Mouse (Mus musculus) left cerebral cortex, postnatal 36 days (tissue): ENCODE measurements around the gene Myo9a. TPM values are rescaled to one million over a fixed set of nuclear protein-coding genes. Genes with fewer than 3 reads are reported as not detected.

Experiments
- DNase-seq, 2 experiments: peaks; one replicate each; pipeline ENCODE4 v3.0.0; 2021 to 2022; ENCODE audit warnings: low spot score in 2 of 2, mixed read lengths in 1 of 2
- intact Hi-C: fragments of 180-260 bp; cut with DNase I; formaldehyde crosslinking; loops from one replicate; pipeline ENCODE4 v1.15.1; 2025
- total RNA-seq, 2 experiments: library from RNA; stranded (reverse); gene quantifications; 2 replicates each; pipeline ENCODE4 v1.2.3; 2021

Gene Myo9a
- 10 to 100 TPM; 65.6 to 95.9 TPM for total RNA-seq

DNA sequence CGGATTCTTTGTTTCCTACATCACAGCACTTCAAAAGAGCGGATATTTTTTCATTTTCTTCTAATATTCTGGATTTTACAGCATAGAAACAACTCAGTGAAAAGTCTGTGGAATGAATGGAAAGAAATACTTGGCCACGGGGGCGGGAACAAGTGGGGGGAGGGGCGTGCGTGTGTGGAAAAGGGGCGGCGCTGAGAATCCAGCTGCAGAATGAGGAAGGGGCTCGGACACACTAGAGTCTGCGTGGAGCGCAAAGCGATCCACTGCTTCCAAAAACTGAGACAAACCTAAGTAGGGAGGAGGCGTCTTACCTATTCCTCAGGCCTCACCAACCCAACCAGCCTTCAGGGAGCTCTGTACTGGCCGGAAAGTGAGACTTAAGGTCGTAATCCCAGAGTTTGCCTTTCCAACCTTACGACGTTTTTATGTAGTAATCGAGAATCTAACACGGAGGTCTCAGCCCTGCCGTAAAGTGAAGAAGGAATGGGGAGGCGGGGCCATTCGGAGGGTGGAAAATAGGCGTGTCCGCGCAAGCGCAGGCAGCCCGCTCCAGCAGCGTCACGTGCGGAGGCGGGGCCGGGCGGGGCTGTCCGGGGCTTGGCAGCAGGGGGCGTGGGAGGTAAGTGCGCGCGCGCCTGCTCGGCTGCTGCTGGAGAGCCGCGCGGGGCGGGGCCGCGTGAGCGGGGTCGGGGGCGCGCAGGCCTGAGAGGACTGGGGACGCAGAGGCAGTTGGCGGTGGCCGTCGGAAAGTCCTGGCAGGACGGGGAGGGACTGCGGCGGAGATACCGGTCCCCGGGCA, at the start of gene Myo9a, which contains the start of gene Senp8:
TSS of gene Myo9a (plus strand) at position 630 of the 799 bp plus-strand sequence.
TSS of gene Senp8 (minus strand) at position 444 of the 799 bp plus-strand sequence.
- DNase-seq, result peak; percentile 100
- intact Hi-C loops, result no loop called here

DNA sequence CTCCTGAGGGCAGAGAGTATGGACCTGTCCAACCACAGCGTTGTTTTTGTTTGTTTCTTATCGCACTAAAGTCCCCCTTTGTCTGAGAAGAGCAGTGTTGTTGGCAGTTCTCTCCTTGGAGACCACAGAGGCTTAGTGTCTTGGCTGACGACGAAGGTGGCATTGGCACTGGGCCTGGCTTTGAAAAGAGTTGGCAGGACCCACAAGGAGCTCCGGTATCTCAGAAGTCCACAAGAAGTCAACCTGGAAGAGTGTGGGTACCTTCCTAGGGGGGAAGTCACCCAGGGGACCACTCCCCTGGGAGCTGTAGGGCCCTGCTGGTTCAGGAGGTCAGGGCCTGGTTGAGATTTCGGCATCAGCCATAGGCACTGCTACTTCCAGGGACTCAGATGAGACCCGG, 49.6 kb upstream of the Myo9a start:
- intact Hi-C loops, result no loop called here

DNA sequence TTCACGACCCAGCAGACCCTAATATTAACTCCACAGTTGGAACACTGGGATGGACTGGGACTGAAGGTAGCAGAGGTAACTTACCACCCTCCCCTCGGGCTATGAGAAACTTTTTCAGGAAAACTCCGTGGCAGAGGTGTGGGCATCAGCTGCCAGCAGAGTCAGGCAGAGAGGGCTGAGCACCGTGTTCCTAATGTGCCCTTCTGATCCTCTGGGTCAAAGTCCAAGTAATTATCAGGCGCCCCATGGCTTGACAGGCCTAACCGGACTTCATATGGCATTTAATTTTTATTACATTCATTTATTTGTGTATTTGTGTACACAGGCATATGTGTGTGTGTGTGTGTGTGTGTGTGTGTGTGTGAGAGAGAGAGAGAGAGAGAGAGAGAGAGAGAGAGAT, 47.6 kb upstream of the Myo9a start:
- no peak for DNase-seq
- intact Hi-C loops, result no loop called here

More for the DNA sequence above, 49.6 kb upstream of the Myo9a start:
- no peak for DNase-seq

DNA sequence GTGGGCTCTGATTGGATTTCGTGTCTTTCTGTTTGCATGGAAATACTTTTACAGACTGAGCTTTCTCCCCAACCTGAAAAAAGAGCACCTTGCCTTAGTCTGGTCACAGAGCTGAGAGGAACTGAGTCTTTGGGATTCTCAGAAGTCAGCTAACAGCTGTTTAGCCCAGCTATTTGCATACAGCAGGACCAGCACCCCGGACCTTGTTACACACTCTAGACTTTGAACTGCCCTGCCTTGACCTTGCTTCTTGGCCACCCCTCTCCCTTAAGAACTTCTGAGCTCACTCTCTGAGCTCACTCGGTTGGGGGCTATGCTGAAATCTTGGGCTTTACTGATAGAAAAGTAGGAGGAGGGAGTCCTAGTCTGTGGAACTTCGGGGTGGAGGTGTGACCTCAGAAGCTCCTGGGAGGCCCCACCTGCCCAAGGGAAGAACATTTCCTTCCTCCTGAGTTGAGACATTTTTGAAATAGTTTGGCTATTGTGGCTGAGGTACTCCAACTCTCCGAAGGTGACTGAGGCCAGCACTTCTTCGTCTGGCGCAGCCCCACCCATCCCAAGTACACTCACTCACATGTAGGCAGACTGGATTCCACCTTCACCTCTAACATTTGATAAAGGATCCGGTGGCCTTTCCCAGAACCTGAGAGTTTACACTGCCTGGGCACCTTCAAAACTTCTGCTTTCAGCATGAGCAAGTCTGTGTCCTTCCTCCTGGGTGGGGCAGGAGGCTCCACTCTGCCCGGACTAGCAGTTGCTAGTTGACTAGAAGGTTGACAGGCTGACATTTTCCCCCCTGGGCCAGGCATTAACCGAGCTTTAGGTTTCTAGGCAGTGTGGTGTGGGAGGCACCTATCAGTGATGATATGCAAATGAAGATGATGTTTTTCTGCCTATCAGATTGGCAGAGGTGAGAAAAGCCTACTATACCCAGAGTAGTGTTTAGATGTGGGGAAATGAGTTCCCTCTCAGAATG, 43.6 kb upstream of the Myo9a start:
- intact Hi-C loops, result no loop called here
- DNase-seq, result no peak

DNA sequence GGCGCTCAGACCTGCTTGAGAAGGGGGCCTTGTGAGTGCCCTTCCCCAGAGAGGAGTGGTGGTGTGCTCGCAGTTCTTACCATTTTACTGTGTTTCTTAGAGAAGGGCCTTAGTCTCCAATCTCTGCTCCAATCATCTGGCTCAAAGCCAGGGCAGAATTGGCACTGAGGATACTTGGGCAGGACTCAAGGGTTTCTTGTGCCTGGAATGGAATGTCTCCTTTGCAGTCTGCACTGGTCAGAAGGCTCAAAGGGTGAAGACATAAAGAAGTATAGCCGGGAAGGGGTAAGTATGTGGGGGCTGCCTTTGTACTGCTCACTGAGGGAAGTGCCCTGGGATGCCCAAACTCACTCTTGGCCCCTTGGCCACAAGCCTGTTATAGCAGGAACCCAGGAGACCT, 41.5 kb upstream of the Myo9a start:
- DNase-seq, result no peak
- intact Hi-C loops, result no loop called here

DNA sequence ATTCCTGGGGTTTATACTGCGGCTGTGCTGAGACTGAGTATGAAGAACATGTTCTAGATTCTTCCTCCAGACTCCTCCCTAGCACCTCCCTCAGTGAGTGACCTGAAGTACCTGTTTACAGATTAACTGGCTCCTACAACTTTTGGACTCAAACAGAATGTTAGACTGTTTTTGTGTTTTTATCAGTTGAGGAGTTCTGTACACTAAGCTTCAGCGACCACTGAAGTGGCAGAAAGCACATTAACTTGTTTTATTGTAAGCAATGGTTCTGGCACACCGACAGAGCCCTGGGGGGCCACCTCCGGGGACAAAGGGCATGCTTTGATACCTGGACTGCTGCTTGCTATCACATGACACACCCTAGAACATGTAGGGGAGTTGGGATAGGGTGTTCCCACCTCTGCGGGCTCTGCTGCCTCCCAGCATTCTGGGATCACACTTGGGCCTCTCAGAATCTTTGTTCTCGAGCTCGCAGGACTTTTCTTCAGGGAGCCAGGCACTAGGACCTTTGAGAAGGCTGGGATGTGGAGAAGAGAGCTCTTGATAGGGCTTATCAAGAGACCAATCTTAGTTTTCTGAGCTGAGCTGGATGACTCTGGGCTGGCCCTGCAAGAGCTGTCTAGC, 34.3 kb upstream of the Myo9a start:
- intact Hi-C loops, result no loop called here

DNA sequence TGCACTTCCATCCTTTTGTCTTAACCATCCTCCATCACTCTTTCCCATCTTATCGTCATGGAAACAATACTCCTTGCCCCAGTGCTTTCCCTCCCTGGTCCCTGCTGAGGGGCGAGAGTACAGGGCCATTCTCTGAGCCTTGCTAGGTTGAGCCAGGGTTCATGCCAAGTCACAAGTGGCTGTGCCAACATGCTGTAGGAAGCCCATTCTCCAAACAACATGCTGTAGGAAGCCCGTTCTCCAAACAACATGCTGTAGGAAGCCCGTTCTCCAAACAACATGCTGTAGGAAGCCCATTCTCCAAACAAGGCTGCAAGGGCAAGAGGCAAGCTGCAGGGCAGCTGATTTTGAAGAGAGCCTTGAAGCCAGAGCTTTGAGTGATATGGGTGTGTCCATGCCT, 32.5 kb upstream of the Myo9a start:
- intact Hi-C loops, result no loop called here
- DNase-seq, result no peak

More for the DNA sequence above, 34.3 kb upstream of the Myo9a start:
- no peak for DNase-seq

DNA sequence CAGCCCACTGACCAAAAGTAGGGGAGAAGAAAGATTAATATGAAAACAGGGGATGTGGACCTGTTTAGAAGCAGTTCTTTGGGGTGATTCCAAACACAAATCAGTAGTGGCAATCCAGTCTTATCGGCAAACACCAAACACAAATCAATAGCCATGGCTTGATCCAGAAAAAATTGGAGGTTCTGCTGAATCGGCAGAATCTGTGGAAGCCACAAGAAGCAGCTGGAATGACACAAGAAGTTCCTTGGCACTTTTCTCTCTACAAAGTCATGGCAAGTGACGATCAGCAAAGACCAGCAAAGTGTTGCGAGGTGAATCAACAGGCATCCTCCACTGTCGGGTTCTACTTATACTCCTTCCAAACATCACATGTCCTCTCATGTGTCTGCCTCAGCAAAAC, 29.6 kb upstream of the Myo9a start:
- DNase-seq, result no peak
- intact Hi-C loops, result loop anchor here (5.0 to 10.0 kb wide), 2 partner anchors 246 to 514 kb away; no protein-coding TSS in a partner anchor

DNA sequence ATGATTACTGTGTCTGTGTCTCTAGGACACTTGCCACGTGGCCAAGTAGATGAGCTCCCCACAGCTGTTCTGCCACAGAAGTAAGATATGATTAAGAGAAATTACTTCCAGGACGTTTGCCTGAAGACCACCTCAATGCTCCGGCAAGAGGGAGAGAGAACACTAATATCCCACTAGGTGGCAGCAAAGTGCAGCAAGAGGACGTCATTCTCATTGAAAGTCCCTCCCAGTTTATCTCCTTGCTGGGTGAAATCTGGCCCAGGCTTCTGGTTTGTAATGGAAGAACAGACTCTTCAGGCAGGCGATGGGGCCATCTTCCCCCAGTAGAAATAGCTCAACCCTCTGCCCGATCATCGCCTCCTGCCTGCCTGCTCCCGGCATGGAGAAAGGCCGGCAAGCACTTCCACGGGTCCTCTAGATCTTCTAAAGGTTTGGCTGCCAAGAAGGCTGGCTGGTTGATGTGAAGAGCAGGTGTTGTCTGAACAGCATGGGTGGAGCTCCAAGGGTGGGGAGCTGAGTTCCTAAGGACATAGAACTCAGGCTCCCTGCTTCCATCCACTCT, 27.5 kb upstream of the Myo9a start:
- peak; percentile 67 to 72 for DNase-seq
- intact Hi-C loops, result loop anchor here (5.0 to 10.0 kb wide), 2 partner anchors 244 to 512 kb away; no protein-coding TSS in a partner anchor

DNA sequence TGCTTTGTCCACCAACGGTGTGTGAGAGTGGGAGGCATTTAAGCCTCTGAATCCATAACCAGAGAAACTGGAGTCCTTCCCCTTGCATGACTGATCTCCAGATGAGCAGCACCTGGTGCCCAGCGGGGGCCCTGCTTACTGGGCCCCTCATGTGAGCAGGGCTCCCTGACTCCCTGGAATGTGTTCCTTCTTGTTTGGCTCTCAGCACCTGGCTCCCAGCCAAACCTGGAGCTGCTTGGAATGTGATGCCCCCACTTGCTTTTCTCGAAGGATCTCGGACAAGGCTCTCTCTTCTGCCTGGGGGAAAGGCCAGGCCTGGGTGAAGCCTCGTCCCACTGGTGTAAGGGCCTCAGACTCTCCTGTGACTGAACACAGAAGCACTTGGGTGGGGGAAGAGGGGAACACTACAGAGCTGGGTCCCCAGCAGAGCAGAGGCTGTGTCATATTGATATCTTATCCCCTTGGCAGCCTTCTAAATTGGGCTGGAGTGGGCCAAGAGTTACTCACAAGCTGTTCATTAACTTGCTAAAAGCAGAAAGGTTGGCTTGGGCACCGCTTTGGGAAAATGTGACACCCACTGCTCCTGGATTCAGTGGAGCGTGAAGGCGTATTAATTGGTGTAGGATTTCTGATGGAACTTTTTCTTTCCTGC, 26.8 kb upstream of the Myo9a start:
- intact Hi-C loops, result loop anchor here (5.0 to 10.0 kb wide), 2 partner anchors 243 to 511 kb away; no protein-coding TSS in a partner anchor
- DNase-seq, result peak; percentile 38 to 45

DNA sequence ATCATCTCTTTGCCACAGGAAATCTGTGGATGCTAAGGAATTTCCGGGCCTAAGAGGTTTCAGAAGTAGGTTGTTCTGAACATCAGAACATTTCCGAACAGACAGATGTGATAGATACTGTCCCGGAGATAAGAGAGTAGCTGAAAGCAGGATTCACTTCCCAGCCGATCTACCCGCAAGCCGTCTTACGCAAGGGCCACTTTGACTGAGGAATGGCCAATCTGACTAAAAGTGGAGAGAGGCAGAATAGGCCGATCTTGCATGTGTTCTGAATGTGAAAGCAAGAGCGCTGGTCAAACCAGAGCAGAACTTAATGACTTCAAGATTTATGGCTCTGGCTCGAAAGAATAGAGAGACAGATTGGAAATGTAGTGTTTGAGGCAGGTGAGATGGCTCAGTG, 25.2 kb upstream of the Myo9a start:
- intact Hi-C loops, result loop anchor here (10.0 kb wide), 1 partner anchor 509 kb away; no protein-coding TSS in a partner anchor
- no peak for DNase-seq

DNA sequence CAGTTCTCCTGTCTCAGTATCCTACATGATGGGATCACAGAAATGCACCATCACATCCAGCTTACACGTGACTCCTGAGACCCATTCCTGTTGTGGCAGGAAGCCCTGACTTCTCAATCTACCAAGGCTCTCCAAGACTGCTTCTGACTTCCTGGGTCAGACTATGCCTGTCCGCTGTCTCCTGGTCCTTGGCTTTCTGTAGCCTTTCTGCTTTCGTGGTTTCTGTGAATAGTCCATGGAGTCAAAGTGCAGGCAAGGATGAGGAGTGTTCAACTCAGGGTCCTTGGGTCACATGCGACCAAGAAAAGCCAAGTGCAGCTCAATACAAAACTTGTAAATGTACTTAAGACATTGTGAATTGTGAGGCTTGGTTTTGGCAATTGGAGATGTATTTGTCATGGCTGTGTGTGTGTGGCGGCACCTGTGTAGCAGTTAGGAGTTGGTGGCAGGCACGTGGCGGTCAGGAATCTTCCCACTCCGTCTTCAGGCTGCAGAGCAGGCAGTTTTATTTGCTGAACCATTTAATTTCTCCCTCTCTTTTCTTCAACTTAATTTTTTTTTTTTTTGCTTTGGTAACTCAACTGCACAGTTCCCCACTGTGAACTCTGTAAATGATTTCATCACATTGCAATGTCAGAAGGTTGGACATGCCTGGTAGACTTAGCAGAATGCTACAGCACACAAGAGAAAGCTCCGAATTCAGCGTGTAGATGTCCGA, 23.0 kb upstream of the Myo9a start:
- intact Hi-C loops, result loop anchor here (10.0 kb wide), 1 partner anchor 507 kb away; no protein-coding TSS in a partner anchor
- DNase-seq, result no peak

DNA sequence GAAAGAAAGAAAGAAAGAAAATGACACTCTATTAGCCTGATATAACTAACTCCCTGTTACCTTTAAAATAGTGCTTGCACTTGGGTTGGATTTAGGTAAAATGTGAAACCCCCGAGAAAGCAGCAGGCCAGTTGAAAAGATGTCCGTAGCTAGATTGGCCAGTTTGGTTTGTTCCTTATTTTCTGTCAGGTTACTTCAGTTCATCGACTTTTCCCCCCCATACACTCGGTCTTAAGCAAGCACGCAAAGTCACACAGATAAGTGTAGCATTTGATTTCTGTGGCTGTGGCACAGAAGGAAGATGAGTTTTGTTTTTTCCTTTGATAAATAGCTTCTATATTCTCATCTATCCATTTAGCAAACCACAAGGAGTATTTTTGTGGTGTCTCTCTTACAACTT, 19.6 kb upstream of the Myo9a start:
- intact Hi-C loops, result no loop called here
- DNase-seq, result no peak

DNA sequence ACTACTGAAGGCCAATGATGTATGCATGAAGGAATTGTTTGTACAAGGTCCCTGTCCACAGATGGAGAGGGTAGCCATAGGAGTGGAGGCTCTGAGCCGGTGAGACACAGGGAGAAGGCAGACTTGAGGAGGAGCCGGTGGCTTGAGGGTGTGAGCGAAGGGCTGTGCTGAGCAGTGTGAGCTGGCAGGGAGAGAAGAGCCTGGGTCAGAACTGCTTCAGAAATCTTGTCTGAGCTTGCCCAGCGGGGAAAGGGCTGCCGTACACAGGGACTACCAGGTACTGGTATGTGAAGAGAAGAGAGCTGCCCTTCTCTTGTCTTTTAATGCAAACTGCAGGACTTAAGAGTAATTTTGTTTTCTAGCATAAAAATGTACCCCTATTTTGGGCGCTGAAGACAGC, 17.6 kb upstream of the Myo9a start:
- no peak for DNase-seq
- intact Hi-C loops, result no loop called here

DNA sequence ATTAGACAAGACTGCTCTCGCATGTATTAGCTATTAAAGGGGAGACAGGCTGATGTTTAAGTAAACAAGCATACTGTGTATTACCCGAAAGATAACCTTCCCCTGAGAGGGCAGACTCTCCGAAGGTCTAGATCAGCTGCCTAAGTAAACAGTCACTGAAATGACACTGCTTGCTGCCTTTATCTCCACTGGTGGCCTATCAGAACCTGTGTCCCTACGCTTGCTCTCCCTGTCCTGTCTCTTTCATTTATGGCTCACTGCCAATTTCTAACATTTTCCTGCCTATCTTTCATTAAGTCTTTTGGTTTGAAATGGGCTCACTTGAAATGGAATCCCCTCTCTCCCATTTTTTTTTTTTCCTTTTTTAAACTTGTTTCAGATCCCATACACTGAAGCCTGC, 15.3 kb upstream of the Myo9a start:
- intact Hi-C loops, result no loop called here
- no peak for DNase-seq

DNA sequence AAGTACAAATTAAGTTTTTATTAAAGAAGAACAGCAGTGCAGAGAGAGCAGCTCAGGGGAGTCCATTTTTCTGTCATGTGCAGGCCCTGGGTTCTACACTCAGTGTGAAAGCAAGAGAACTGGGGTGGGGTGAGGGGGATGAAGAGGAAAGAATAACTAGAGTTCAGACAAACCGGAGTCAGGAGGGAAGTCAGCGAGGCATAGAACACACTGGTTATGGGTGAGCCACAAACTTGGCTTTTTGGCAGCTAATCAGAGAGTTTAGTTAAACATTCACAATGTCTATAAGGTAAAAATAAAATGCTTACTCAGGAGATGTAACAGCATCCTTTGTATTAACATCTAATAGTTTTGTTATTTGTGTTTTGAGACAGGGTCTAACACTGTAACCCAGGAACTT, 10.1 kb upstream of the Myo9a start:
- DNase-seq, result no peak
- intact Hi-C loops, result no loop called here

DNA sequence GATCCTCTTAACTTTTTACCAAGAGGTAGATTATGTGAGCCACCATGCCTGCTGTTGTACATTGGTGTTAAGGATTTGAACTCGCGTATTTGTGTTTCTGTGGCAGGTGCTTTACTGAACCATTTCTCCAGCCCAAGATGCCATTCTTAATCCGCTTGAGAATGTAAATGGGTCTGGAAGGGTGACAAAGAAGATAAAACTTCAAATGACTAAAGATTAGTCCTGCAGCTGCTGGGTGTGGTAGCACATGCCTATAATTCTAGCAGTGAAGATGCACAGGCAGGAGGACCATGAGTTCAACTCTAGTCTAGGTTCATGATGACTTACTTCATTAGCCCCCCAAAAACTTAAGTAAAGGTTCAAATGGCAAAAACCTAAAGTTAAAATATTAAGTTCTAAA, 6.8 kb upstream of the Myo9a start:
- intact Hi-C loops, result no loop called here
- DNase-seq, result no peak

DNA sequence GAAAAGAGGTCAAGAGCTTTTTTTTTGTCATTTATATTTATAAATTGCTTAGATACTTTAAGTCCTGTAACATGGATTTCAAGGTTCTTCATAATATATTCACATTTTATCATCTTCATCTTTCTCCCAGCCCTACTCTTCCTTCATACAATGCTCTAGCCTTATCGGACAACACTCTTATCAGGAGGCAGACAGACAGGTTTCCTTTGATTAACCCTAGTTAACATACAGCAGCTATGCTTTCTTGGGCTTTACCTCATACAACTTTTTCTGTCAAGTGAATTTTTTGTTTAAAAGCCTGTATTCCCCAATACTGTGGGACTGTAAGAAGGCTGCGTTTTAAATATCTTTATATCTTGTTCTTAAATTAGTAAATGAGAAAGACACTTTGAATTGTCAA, 2.3 kb upstream of the Myo9a start:
- intact Hi-C loops, result no loop called here
- DNase-seq, result no peak
